In genomic region chr4:140906827-140907280, GRCm38 (mm10) we compare ENCODE assay signal across 10 mouse cellular contexts. TPM values are rescaled to one million over a fixed set of nuclear protein-coding genes. Genes with fewer than 3 reads are reported as not detected.
DNase-seq lines count a peak whose midpoint lies in the region; ATAC-seq and TF ChIP-seq lines count a peak whose summit lies in the region.
"Had no signal": no experiment of that assay in that cellular context is flagged by ENCODE, and none has a peak within 500 bp of the region (broad histone marks: within the 10 kb centered on the region; RNA-seq: fewer than 3 reads in every experiment).

No protein-coding gene starts in this region.

- TF ChIP-seq CTCF in liver, postnatal 0 days (IDR thresholded peaks at IDR 0.05; ENCODE audit: low read depth): no peak
- TF ChIP-seq CTCF in E14TG2a.4 (conservative IDR thresholded peaks at IDR 0.05; ENCODE audit: low read length): no peak

- no peak overlapping the region for H3K9ac ChIP-seq in liver, postnatal 0 days (replicated peaks)
- H3K9ac ChIP-seq in hindbrain, embryonic 16.5 days (ENCODE audit: low read depth, low read length): no peak overlapping the region
- H3K9ac ChIP-seq in forebrain, embryonic 14.5 days (ENCODE audit: low read length): no peak overlapping the region

- H3K4me1 ChIP-seq in liver, postnatal 0 days (ENCODE audit: insufficient read depth): peaks cover 16% of the 10 kb centered on the region
- H3K4me1 ChIP-seq in E14TG2a.4 (replicated peaks; ENCODE audit: low read depth, low read length): peaks cover 53% of the 10 kb centered on the region
- H3K4me1 ChIP-seq in hindbrain, embryonic 16.5 days (ENCODE audit: control insufficient read depth, insufficient read depth, low read depth, low read length): peaks cover 9% of the 10 kb centered on the region; the same call in 1 of the 2 replicates
- H3K4me1 ChIP-seq in forebrain, embryonic 14.5 days (ENCODE audit: control insufficient read depth, insufficient read depth, low read length): 0 out of 2 replicates have a peak, but pooled peaks cover 2% of the 10 kb centered on the region

- no peak for TF ChIP-seq EP300 in liver, postnatal 0 days (IDR thresholded peaks at IDR 0.05; ENCODE audit: low read depth)

- no peak for ATAC-seq in liver, postnatal 0 days
- ATAC-seq in hindbrain, embryonic 16.5 days: 0 out of 2 replicates have a peak, but pooled peaks have one; percentile 1
- ATAC-seq in forebrain, embryonic 14.5 days: no peak

- no peaks in the 10 kb centered on the region for H3K9me3 ChIP-seq in liver, postnatal 0 days (ENCODE audit: low read length)
- no peaks in the 10 kb centered on the region for H3K9me3 ChIP-seq in E14TG2a.4 (ENCODE audit: low read length)
- H3K9me3 ChIP-seq in hindbrain, embryonic 16.5 days (ENCODE audit: control insufficient read depth, low read length): no peaks in the 10 kb centered on the region
- no peaks in the 10 kb centered on the region for H3K9me3 ChIP-seq in forebrain, embryonic 14.5 days (replicated peaks; ENCODE audit: control insufficient read depth, low read length)

- H3K4me2 ChIP-seq in liver, postnatal 0 days (ENCODE audit: low read depth, low read length): no peak overlapping the region; the same call in 1 of the 2 replicates
- no peak overlapping the region; the same call in 1 of the 2 replicates for H3K4me2 ChIP-seq in hindbrain, embryonic 16.5 days (ENCODE audit: low read length)
- no peak overlapping the region for H3K4me2 ChIP-seq in forebrain, embryonic 14.5 days (ENCODE audit: low read length)

- peaks cover 23% of the 10 kb centered on the region for H3K27me3 ChIP-seq in liver, postnatal 0 days (ENCODE audit: insufficient read depth, low read length)
- peaks cover 57% of the 10 kb centered on the region for H3K27me3 ChIP-seq in E14TG2a.4 (ENCODE audit: insufficient read depth, low read length)
- H3K27me3 ChIP-seq in hindbrain, embryonic 16.5 days (replicated peaks; ENCODE audit: control insufficient read depth, insufficient read depth, low read length): peaks cover 17% of the 10 kb centered on the region
- H3K27me3 ChIP-seq in forebrain, embryonic 14.5 days (replicated peaks; ENCODE audit: control insufficient read depth, insufficient read depth, low read length): peaks cover 18% of the 10 kb centered on the region; the same call in 1 of the 2 replicates

- WGBS in liver, postnatal 0 days (ENCODE audit: insufficient replicate concordance): 52% methylated on average over 11 of the region's 11 CpGs
- 53% methylated on average over 11 of the region's 11 CpGs for WGBS in hindbrain, embryonic 16.5 days
- WGBS in forebrain, embryonic 14.5 days: 50% methylated on average over 11 of the region's 11 CpGs

- H3K36me3 ChIP-seq in liver, postnatal 0 days (replicated peaks; ENCODE audit: insufficient read depth, low read length): no peaks in the 10 kb centered on the region
- no peaks in the 10 kb centered on the region for H3K36me3 ChIP-seq in E14TG2a.4 (ENCODE audit: insufficient read depth, low read length)
- H3K36me3 ChIP-seq in hindbrain, embryonic 16.5 days (ENCODE audit: control insufficient read depth, insufficient read depth, low read length): no peaks in the 10 kb centered on the region
- no peaks in the 10 kb centered on the region for H3K36me3 ChIP-seq in forebrain, embryonic 14.5 days (ENCODE audit: control insufficient read depth, insufficient read depth, low read length)

- no peak overlapping the region for H3K4me3 ChIP-seq in liver, postnatal 0 days (ENCODE audit: low read depth, low read length)
- H3K4me3 ChIP-seq in E14TG2a.4 (replicated peaks; ENCODE audit: low read length): peak overlapping the region; percentile 75
- no peak overlapping the region; the same call in 1 of the 2 replicates for H3K4me3 ChIP-seq in hindbrain, embryonic 16.5 days (ENCODE audit: low read length)
- H3K4me3 ChIP-seq in forebrain, embryonic 14.5 days (ENCODE audit: low read depth, low read length): no peak overlapping the region

- peak; percentile 91 for DNase-seq in heart, adult 11 months
- no peak for DNase-seq in heart, adult 8-10 months (ENCODE audit: low spot score)
- peak; percentile 2 for DNase-seq in liver
- DNase-seq in liver, postnatal 0 days: no peak
- no peak for DNase-seq in testis, postnatal 10 days (ENCODE audit: low spot score)
- no peak for DNase-seq in forebrain, embryonic 14.5 days (ENCODE audit: low spot score)
- DNase-seq: kidney, adult 11 months had no signal

- H3K27ac ChIP-seq in liver, postnatal 0 days (ENCODE audit: low read depth): no peak overlapping the region
- no peak overlapping the region for H3K27ac ChIP-seq in hindbrain, embryonic 16.5 days (ENCODE audit: low read depth, low read length)
- H3K27ac ChIP-seq in forebrain, embryonic 14.5 days (ENCODE audit: low read depth, low read length): no peak overlapping the region
- H3K27ac ChIP-seq: macrophage had no signal

RNA-seq across cellular contexts. Expression of gene Padi2, which starts 0.7 kb away (rescaled TPM):
- 1 to 10 TPM in 3 of 4 experiments, under 1 TPM in 1; 0.72 to 1.3 (median 1.2) TPM for total RNA-seq in heart, adult 8-10 months (2022)
- polyA plus RNA-seq in liver, postnatal 0 days (2015; fragmentation: Nextera tagmentation; extraction: Ambion mirVana): 1.9 and 2.1 TPM in 2 replicates
- polyA plus RNA-seq in hindbrain, embryonic 16.5 days (2015; fragmentation: Nextera tagmentation; extraction: Ambion mirVana): 2.4 and 2.7 TPM in 2 replicates
- 0.27 and 0.31 TPM in 2 replicates for polyA plus RNA-seq in forebrain, embryonic 14.5 days (2014; fragmentation: Nextera tagmentation; extraction: Ambion mirVana)

RNA-seq across cellular contexts. Expression of gene Sdhb, which starts 54.1 kb away (rescaled TPM):
- total RNA-seq in heart, adult 8-10 months (2022): 1,000 to 10,000 TPM; 1,293 to 1,379 (median 1,312) TPM
- polyA plus RNA-seq in liver, postnatal 0 days (2015; fragmentation: Nextera tagmentation; extraction: Ambion mirVana): 312 and 329 TPM in 2 replicates
- 490 and 530 TPM in 2 replicates for polyA plus RNA-seq in hindbrain, embryonic 16.5 days (2015; fragmentation: Nextera tagmentation; extraction: Ambion mirVana)
- 508 and 541 TPM in 2 replicates for polyA plus RNA-seq in forebrain, embryonic 14.5 days (2014; fragmentation: Nextera tagmentation; extraction: Ambion mirVana)

Comparison
In these comparisons a context has a peak if more than half of its experiments do, and no peak if none do; other contexts are left out.
1. DNase-seq: peak in heart, adult 11 months (single experiment) and liver (single experiment); none in heart, adult 8-10 months (single experiment), liver, postnatal 0 days (single experiment), testis, postnatal 10 days (single experiment) and forebrain, embryonic 14.5 days (single experiment).